Mouse (Mus musculus): ENCODE data around the gene Tnfaip8l2. TPM values are rescaled to one million over a fixed set of nuclear protein-coding genes. Genes with fewer than 3 reads are reported as not detected.
"Not testable (repeated sequence)": the region's sequence is repeated elsewhere in the genome, so short reads cannot be mapped to it uniquely, and the experiment has no call there.

Gene Tnfaip8l2
- total RNA-seq, 2 experiments from 2014 or later: 2.1 to 3.1 TPM

DNA sequence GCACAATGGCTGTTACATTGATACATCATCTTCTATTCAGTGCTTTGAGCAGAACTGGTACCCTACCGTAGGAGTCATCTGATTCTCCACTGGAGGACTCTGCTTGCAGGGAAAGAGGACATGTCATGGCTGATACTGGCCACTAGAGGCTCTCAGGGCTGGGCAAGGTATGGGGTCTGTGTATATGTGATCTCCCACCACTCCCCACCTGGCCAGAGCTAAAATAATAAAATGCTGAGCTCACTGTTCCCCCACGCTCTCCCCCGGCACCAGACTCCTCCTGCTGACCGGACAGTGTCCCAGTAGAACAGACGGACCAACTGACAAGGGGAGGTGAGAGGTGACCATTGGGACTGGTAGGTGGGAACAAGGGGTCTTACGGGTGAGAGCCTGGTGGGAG is 17.9 kb downstream of the Tnfaip8l2 start, which contains the start of gene Tmod4:
TSS of gene Tmod4 (plus strand) at position 231 of the 400 bp plus-strand sequence.
- no peak for DNase-seq (ENCODE audit: extremely low spot score in 1 of 2, low spot score in 1 of 2)

DNA sequence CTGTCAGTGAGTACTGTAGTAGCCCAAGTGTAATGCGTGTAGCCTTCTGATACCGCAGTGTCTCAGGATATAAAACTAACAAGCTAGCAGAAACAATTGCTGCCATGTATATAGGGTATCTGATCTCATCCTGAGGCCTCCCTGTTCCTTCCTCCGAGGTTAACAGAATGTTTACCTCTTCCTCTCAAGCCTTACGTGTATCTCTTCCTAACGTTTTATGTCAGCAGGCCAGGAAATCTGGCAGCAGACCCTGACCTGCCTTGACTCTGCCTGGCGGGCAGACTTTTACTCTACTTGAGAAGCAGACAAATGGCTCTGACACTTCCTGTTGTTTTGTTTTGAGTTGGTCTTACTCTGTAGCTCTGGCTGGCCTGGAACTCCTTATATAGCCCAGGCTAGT is 20.6 kb downstream of the Tnfaip8l2 start:
- no peak for DNase-seq (ENCODE audit: extremely low spot score in 1 of 2, low spot score in 1 of 2)

DNA sequence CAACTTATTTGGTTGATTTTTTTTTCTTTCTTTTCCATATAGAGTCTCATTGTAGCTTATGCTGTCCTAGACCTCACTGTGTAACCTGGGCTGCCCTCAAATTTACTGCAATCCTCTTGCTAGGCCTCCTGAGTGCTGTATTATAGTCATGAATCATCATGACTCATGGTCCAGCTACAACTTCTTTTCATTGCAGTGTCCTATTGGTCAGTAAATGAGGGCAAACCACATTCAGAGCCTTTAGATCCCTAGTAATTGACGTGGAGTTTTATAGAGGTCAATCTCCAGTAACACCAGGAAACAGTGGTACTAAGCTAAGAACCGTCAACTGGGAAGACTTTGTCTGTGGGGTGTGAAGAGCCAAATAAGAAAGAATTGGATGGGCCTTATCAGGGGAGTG is 24.4 kb downstream of the Tnfaip8l2 start:
- no peak for DNase-seq (ENCODE audit: extremely low spot score in 1 of 2, low spot score in 1 of 2)

DNA sequence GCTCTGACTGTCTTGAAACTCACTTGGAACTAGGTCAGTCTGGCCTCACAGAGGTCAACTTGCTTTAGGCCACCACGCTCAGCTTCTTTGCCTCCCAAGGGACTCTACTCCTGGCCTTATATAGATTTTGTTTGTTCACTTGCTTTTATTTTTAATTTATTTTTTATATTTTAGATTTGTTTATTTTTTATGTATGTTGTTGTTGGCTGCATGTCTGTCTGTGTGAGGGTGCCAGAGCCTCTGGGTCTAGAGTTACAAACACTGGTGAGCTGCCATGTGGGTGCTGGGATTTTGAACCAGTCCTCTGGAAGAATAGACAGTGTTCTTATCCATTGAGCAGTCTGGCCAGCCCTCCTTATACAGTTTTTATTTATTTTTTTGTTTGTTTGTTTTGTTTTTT is 29.4 kb downstream of the Tnfaip8l2 start:
- no peak for DNase-seq (ENCODE audit: extremely low spot score in 1 of 2, low spot score in 1 of 2)

DNA sequence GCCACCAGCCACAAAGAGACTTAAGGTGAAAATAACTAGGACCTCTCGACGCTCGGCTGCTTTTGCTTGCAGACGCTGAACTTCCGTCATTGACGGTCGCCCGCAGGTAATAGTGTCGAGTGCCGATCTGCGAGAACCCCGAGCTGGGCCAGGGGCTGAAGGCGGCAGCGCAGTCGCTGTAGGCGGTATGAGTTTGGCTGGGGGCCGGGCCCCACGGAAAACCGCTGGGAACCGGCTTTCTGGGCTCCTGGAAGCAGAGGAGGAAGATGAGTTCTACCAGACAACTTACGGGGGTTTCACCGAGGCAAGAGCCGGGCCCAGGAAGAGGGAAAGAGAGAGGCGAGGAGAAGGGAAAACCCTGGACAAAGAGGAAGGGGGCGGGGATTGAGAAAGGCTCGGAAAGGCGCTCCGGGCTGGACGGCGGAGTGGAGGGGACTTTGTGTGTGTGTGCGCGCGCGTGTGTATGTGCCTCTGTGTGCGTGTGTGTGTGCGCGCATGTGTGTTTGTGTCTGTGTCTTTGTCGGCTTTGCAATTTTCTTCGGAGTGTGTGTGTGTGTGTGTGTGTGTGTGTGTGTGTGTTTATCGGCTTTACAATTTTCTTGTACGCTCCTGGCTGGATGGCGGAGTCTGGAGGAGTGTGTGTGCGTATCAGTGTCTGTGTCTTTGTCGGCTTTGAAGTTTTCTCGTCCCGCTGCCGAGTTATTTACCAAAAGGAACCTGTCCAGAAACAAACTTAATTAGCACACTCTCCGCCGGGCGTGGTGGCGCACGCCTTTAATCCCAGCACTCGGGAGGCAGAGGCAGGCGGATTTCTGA is 31.0 kb downstream of the Tnfaip8l2 start, which contains the start of gene Vps72:
TSS of gene Vps72 (plus strand) at position 112 of the 816 bp plus-strand sequence.
- DNase-seq (ENCODE audit: extremely low spot score in 1 of 2, low spot score in 1 of 2): peak; percentile 81 to 85

DNA sequence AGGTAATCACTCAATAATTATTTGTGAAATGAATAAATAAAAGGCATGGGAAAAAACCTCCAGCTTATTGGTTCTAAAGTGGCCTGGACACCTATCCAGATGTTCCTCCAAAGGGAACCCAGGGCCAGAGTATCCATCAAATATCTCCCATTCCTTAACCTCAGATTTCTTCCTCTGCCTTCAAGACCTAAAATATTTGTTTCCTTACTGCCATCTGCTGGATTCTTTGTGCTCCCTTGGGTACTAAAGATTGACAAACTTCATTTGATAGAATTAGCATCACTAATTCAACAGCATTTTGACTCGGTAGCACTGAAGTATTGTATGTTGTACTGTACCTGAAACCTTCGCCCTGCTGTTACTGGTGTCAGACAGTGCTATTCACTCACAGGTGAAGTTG is 34.3 kb downstream of the Tnfaip8l2 start:
- no peak for DNase-seq (ENCODE audit: extremely low spot score in 1 of 2, low spot score in 1 of 2)

DNA sequence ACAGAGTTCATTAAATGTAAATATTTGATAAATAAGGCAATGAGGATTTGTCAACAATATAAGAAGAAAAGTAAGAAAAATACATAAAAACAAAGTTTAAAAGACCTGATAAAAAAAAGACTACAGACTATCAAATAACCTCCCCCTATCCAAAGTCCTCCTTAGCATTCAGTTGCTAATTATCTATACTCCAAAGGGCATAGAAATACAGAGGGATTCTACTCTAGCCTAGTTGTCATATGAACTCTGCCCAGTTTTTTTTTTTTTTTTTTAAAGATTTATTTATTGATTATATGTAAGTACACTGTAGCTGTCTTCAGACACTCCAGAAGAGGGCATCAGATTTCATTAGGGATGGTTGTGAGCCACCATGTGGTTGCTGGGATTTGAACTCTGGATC is 34.9 kb downstream of the Tnfaip8l2 start:
- not testable (repeated sequence) for DNase-seq (ENCODE audit: extremely low spot score in 1 of 2, low spot score in 1 of 2)

DNA sequence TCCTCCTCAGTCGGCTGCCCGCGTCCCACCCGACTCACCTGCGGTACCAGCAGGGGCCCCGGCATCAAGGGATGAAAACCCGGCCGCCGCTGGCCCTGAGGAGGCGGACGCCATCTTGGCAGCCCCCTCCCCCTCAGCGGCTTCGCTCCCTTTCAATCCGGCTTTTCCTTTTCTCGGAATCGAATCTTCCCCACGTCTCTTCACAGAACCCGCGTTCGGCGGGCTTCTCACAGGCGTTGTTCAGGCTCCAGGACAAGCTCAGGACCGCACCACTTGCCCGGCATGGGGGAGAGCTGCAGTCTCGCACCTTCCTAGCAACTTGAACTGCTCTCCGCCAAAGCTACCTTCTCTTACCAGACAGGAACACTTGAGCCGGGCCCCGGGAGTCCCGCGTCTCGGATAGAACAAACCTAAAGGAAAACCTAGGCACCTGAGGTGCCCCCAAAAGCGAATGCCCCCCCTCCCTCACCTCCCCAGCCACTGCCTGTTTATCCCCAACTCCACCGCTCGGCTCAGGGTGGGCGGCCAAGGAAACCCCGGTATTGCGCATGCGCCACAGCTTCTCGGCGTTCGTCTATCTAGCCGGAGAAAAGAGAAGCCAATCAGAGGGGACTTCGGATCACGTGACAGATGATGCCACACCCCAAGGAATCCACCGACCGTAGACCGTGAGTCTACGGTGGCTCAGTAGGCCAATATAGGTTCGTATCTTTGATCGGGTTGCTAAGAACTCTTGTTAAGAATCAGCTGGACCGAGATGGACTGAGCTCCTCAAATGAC is 35.6 kb downstream of the Tnfaip8l2 start, which contains the start of gene Pip5k1a:
TSS of gene Pip5k1a (minus strand) at position 593 of the 780 bp plus-strand sequence.
- peak; percentile 89 to 92 for DNase-seq (ENCODE audit: extremely low spot score in 1 of 2, low spot score in 1 of 2)

DNA sequence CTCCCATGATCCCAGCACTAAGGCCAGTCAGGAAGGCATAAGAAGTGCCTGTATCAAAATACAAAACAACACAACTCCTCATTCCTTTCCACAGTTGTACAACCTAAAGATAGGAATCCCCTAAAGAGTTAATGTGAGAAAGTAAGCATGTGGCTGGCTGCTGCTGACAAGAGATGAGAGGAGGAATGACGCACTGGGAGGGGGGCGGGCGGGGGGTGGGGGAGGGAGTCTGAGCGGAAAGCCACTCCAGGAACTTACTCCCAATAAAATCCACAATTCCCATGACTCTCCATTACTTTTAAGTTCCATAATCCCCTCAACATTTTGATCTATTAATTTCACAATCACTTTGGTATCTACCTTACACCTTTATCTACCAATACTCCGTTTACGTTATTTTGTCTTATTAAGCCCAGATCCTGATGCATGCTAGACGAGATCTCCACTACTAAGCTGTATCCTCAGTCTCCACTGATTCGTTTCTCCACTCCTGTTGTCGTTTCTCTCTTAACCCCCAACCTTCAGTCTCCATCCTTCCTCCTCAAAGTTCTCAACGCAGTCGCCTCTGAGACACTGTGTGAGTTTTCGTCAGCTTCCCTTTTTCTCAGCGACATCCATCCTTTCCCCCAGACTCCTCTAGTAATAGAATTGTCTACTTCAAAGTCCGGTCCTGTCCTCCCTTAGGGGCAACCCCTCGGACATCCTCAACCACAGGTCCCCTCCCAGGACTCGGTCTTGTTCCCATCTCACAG is 36.4 kb downstream of the Tnfaip8l2 start:
- DNase-seq (ENCODE audit: extremely low spot score in 1 of 2, low spot score in 1 of 2): no peak

DNA sequence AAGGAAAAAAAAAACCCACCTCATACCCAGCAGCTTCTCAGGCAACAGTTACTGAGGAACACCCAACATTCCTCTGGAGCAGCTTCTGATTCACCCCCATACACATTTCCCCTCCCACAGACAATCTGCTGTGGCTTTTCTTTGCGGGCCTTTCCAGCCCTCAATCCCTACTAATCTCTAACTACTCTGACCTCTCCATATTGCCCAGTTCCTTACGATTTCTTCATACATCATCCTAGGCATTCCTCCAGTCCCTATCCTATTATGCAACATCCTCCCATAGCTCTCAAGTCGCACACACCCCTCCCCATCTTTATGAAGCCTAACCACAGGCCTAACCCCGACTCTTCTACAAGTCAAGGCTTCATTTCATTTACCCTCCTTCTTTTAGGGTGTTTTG is 37.0 kb downstream of the Tnfaip8l2 start:
- DNase-seq (ENCODE audit: extremely low spot score in 1 of 2, low spot score in 1 of 2): peak in 1 of 2 experiments; percentile 37

DNA sequence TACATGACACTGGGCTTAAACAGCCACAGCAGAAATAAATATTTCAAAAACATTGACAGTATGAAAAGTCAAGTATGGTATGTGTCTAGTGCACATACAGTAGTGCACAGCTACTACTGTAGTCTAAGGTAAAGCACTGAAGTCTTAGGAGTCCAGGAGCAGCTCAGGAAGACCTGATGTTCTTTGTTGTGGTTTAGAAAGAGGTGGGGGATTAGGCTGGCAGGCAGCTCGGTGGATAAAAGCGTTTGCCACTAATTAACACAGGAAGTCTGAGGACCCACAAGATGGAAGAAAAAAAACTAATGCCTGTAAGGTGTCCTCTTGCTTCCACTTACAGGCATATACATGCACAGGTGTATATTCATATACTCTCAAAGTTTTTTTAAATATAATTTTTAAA is 41.3 kb downstream of the Tnfaip8l2 start:
- no peak for DNase-seq (ENCODE audit: extremely low spot score in 1 of 2, low spot score in 1 of 2)

Small RNAs within 50 kb of the gene (microRNA-seq; reads per million reads assigned to microRNA genes)
- 0 reads per million in 2 experiments for gene Mir8099-1

Other genes with a start within 250 kb of the Tnfaip8l2 start
- gene Selenbp1, start 209.3 kb downstream of the Tnfaip8l2 start, total RNA-seq (2021): 10 to 100 TPM; 10.3 to 10.6 TPM
- 10 to 100 TPM; 18.8 to 22.3 TPM for gene Rfx5, start 188.3 kb downstream of the Tnfaip8l2 start, total RNA-seq (2021)
- gene Pi4kb, start 167.6 kb downstream of the Tnfaip8l2 start, total RNA-seq (2021): 10 to 100 TPM; 52.5 to 58.0 TPM
- 10 to 100 TPM; 23.4 to 30.0 TPM for gene Zfp687, start 126.9 kb downstream of the Tnfaip8l2 start, total RNA-seq (2021)
- gene Psmd4, start 99.7 kb downstream of the Tnfaip8l2 start, total RNA-seq (2021): 100 to 1,000 TPM; 156 to 163 TPM
- 10 to 100 TPM; 57.6 to 58.0 TPM for gene Pip5k1a, start 35.4 kb downstream of the Tnfaip8l2 start, total RNA-seq (2021)
- 10 to 100 TPM; 46.2 to 50.3 TPM for gene Vps72, start 31.3 kb downstream of the Tnfaip8l2 start, total RNA-seq (2021)
- under 1 TPM; 0.76 to 0.94 TPM for gene Tmod4, start 17.9 kb downstream of the Tnfaip8l2 start, total RNA-seq (2021)
- 10 to 100 TPM; 43.1 to 48.2 TPM for gene Scnm1, start 8.3 kb downstream of the Tnfaip8l2 start, total RNA-seq (2021)
- 10 to 100 TPM; 16.5 to 18.4 TPM for gene Lysmd1, start 8.3 kb downstream of the Tnfaip8l2 start, total RNA-seq (2021)
- 10 to 100 TPM; 35.1 to 41.9 TPM for gene Sema6c, start 18.1 kb upstream of the Tnfaip8l2 start, total RNA-seq (2021)
- gene Gabpb2, start 75.6 kb upstream of the Tnfaip8l2 start, total RNA-seq (2021): 10 to 100 TPM; 10.9 to 15.1 TPM
- 10 to 100 TPM; 73.5 to 83.9 TPM for gene Cdc42se1, start 86.4 kb upstream of the Tnfaip8l2 start, total RNA-seq (2021)
- 100 to 1,000 TPM; 350 to 366 TPM for gene Mllt11, start 89.8 kb upstream of the Tnfaip8l2 start, total RNA-seq (2021)
- gene Gm128, start 99.2 kb upstream of the Tnfaip8l2 start, total RNA-seq (2021): under 1 TPM in 1 of 2 experiments, not detected in 1; 0.12 TPM
- under 1 TPM; 0.22 to 0.52 TPM for gene Bnipl, start 108.8 kb upstream of the Tnfaip8l2 start, total RNA-seq (2021)
- 10 to 100 TPM; 21.5 to 24.2 TPM for gene Mindy1, start 139.0 kb upstream of the Tnfaip8l2 start, total RNA-seq (2021)
- 10 to 100 TPM; 20.6 to 22.6 TPM for gene Prune1, start 139.7 kb upstream of the Tnfaip8l2 start, total RNA-seq (2021)
- gene Anxa9, start 164.8 kb upstream of the Tnfaip8l2 start, total RNA-seq (2021): 1 to 10 TPM in 1 of 2 experiments, under 1 TPM in 1; 0.47 to 1.2 TPM
- gene Cers2, start 172.4 kb upstream of the Tnfaip8l2 start, total RNA-seq (2021): 10 to 100 TPM; 71.2 to 73.9 TPM
- gene Setdb1, start 214.8 kb upstream of the Tnfaip8l2 start, total RNA-seq (2021): 10 to 100 TPM; 34.3 to 39.4 TPM

Measured in layer of hippocampus, postnatal 25 days (tissue).